Mouse (Mus musculus): ENCODE data around the gene B4galnt2. TPM values are rescaled to one million over a fixed set of nuclear protein-coding genes. Genes with fewer than 3 reads are reported as not detected.

Gene B4galnt2
- polyA plus RNA-seq, 1 experiment: not detected

DNA sequence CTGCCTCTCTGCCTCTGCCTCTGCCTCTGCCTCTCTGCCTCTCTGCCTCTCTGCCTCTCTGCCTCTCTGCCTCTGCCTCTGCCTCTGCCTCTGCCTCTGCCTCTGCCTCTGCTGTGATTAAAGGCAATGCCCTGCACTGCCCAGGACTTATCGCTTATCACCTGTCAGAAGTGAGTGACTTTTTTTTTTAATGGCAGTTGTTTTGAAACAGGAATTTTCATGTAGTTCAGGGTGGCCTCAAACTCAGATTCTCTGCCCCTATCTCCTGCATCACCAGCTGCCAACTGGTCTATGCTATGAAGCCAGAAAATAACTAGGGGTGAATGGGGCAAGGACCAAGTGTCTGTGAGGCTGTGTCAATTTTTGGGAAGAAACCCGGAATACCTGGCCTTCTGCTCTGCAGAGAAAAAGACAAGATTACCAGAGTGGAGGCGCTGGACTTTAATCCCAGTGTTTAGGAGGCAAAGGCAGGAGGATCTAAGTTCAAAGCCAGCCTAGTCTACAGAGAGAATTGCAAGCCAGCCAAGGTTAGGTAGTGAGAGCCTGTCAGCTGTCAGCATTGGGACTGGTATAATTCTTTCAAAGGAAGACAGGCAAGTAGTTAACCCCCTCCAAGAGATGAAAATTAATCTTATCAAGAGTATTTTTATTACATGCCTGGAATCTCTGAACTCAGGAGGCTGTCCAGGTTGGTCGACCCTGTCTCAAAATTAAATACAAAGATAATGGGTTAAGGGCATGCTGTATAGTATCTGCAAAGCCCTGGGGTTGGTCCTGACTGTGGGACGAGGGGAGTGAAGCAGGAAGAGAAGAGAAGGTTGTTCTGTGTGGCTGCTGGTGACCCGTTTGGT, 88.1 kb downstream of the B4galnt2 start:
- DNase-seq (ENCODE audit: low spot score): no peak

DNA sequence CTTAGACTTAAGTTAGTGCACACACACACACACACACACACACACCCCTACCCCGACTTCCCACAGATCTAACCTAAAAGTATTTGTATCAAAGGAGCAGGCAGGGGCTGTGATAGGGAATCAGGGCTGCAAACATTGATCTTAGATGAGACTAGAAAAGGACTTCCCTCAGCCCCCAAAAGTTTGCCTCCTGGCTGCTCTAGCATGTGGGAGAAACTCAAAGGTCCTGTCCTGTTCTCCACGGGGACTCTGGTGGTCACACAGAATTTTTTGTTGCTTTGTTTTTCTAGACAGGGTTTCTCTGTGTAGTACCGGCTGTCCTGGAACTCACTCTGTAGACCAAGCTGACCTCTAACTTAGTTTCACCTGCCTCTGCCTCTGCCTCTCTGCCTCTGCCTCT, 89.1 kb downstream of the B4galnt2 start:
- DNase-seq (ENCODE audit: low spot score): no peak

DNA sequence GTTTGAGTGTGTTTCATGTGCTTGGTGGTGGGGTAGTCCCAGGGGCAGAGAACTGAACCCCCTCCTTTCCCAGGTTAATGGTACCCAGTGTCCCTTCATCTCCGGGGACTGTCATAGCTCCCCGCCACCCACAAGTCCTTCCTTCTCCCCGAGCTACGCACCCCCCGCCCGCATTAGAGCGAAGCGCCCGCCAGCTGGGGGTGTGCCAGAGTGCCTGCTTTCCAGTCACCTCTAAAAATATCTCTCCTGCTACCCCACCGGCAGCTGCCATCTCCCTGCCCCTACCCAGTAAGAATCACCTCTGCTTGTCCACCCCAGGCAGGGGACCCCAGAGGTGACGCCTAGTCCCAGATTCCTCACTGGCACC, 89.8 kb downstream of the B4galnt2 start:
- DNase-seq (ENCODE audit: low spot score): no peak

DNA sequence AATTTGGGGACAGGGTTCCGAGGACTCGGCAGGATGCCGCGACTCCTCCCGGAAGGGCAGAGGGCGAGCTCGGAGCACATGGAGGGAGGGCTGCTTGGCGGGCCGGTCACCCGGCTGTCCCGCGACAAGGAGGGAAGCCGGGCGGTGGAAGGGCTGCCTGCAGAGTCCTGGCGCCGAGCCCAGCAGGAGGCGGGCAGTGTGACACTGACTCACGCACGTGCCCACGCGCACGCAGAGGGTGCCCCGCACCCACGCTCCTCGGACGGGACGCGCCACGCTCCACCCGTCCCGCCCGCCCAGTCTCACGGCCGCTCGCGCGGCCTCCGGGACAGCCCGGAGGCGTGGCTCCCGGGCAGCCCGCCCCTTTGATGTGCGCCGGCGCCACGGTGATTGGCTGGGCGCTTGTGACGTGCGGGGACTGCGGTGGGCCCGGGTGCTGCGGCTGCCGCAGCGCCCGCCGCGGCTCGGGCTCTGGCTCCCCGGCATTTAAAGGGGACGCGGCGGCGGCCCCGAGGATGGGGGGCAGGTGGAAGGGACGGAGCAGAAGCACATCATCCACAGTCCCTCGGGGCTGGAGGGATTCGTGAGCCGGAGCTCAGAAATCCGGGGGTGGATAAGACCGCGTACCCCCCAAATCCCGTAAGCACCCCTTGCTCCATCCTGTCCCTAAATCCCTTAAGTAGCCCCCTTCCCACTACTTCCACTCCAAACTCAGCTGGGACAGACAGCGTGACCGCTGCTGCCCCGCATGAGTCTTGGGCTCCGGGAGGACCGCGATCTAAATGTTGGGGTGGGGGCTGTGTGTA, 90.4 kb downstream of the B4galnt2 start, which contains the start of gene Phospho1:
TSS of gene Phospho1 (plus strand) at position 429 of the 806 bp plus-strand sequence.
- DNase-seq (ENCODE audit: low spot score): peak; percentile 86

DNA sequence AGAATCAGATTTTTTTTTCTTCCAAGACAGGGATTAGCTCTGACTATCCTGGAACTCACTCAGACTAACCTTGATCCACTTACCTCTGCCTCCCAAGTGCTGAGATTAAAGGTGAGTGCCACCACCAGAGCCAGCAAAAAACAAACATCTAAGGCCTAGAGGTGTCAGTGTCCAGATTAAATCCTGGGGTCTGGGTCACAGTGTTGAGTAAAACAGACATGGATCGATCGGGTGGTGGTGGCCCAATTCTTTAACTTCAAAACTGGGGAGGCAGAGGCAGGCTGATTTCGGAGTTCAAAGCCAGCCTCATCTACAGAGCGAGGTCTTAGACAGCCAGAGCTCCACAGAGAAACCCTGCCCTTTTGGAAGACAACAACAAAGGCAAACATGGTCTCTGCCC, 92.3 kb downstream of the B4galnt2 start:
- DNase-seq (ENCODE audit: low spot score): no peak

DNA sequence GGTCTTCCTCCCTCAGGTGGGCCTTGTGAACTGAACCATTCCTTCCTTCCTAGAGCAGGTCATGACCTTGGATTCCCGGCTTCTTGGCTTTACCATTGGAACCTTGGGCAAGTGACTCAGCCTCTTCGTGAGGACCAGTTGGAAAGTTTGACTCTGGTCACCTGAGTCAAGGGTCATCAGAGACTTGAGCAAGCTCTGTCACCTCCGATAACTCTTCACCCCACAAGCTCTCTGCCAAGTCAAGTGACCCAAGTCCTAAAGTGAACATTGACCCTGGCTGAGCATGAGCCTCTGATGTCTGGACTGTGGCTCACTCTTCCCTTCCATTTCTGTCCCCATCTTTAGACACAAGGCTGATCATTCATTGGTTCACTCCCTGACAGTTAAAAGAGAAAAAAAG, 93.2 kb downstream of the B4galnt2 start:
- DNase-seq (ENCODE audit: low spot score): no peak

DNA sequence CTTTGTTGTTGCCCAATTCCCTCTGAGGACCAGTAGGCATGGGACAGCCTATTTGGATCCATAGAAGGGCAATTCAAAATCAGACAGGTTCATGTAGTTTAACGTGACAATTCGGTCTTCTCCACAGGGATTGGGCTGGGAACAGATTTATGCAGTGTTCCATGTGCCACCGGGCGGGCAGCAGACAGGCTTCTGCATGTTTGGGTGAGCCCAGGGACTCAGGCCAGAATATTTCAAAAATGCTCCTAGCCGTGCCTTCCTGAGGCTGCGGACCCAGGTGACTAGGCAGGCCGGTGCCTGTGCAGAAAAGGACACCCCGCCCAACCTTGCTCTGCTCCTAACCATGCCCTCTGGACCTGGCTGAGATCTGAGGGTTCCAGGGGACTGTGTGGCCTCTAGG, 95.6 kb downstream of the B4galnt2 start:
- no peak for DNase-seq (ENCODE audit: low spot score)

Other genes with a start within 250 kb of the B4galnt2 start
- 160 and 185 TPM in 2 replicates for gene Phb, start 247.9 kb downstream of the B4galnt2 start, polyA plus RNA-seq (2012; rRNA removed)
- 20.8 and 30.7 TPM in 2 replicates for gene Zfp652, start 202.2 kb downstream of the B4galnt2 start, polyA plus RNA-seq (2012; rRNA removed)
- gene B130006D01Rik, start 191.3 kb downstream of the B4galnt2 start, polyA plus RNA-seq (2012; rRNA removed): 0.15 and 0.19 TPM in 2 replicates
- gene Phospho1, start 90.4 kb downstream of the B4galnt2 start, polyA plus RNA-seq (2012; rRNA removed): 33.2 and 40.8 TPM in 2 replicates
- gene Gngt2, start 77.7 kb downstream of the B4galnt2 start, polyA plus RNA-seq (2012; rRNA removed): 21.0 and 24.5 TPM in 2 replicates
- 8.1 and 10.1 TPM in 2 replicates for gene Abi3, start 72.4 kb downstream of the B4galnt2 start, polyA plus RNA-seq (2012; rRNA removed)
- 0.33 and 0.41 TPM in 2 replicates for gene Igf2bp1, start 91.0 kb upstream of the B4galnt2 start, polyA plus RNA-seq (2012; rRNA removed)
- not detected in 2 replicates for gene Gip, start 109.7 kb upstream of the B4galnt2 start, polyA plus RNA-seq (2012; rRNA removed)
- gene Snf8, start 120.0 kb upstream of the B4galnt2 start, polyA plus RNA-seq (2012; rRNA removed): 50.3 and 53.7 TPM in 2 replicates
- gene Ube2z, start 150.5 kb upstream of the B4galnt2 start, polyA plus RNA-seq (2012; rRNA removed): 56.8 and 65.1 TPM in 2 replicates
- 217 and 242 TPM in 2 replicates for gene Atp5g1, start 160.8 kb upstream of the B4galnt2 start, polyA plus RNA-seq (2012; rRNA removed)
- gene Calcoco2, start 197.1 kb upstream of the B4galnt2 start, polyA plus RNA-seq (2012; rRNA removed): 0.03 TPM in 1 of 2 replicates, not detected in the other
- gene Ttll6, start 218.9 kb upstream of the B4galnt2 start, polyA plus RNA-seq (2012; rRNA removed): 0.04 TPM in 2 replicates